In the genomic region with DNA sequence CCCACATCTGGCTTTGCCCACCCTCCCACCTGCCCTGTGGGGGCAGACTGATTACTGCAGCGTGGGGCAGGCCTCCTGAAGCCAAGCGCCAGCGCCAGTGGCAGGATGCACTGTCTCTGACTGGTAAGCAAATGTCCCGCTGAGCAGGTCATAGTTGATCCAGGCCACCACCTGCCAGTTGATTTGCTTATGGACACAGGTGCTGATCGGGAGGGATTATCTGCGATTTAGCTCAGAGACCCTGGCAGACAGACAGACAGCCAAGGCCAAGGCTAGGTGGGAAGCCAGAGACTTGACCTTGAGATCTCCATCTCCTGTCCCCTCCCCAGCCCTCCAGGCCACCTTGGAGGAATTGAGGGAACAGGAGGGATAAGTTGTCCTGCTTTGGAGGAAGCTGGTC, we compare ENCODE assay signal across 26 mouse cellular contexts. TPM values are rescaled to one million over a fixed set of nuclear protein-coding genes. Genes with fewer than 3 reads are reported as not detected.
A peak's percentile ranks its signal among the peaks of the same experiment; 100 is the strongest.
DNase-seq lines count a peak whose midpoint lies in the region; ATAC-seq lines count a peak whose summit lies in the region.
"Had no signal": no experiment of that assay in that cellular context is flagged by ENCODE, and none has a peak within 500 bp of the region (broad histone marks: within the 10 kb centered on the region; RNA-seq: fewer than 3 reads in every experiment).

No protein-coding gene starts in this region.

- H3K4me1 ChIP-seq in limb, embryonic 10.5 days: peaks cover 50% of the 10 kb centered on the region
- H3K4me1 ChIP-seq in limb, embryonic 12.5 days (replicated peaks): peaks cover 45% of the 10 kb centered on the region
- H3K4me1 ChIP-seq in forebrain, embryonic 15.5 days: peaks cover 38% of the 10 kb centered on the region

- H3K4me3 ChIP-seq in limb, embryonic 10.5 days: no peak overlapping the region
- H3K4me3 ChIP-seq in limb, embryonic 12.5 days (replicated peaks): no peak overlapping the region
- H3K4me3 ChIP-seq in forebrain, embryonic 15.5 days: no peak overlapping the region
- H3K4me3 ChIP-seq: embryonic facial prominence, embryonic 13.5 days; embryonic facial prominence, embryonic 15.5 days; erythroblast, embryonic 14.5 days; forebrain, embryonic 10.5 days; forebrain, embryonic 12.5 days had no signal

- 0 out of 2 replicates have a peak, but pooled peaks cover 3% of the 10 kb centered on the region for H3K9me3 ChIP-seq in limb, embryonic 10.5 days (replicated peaks)
- peaks cover 10% of the 10 kb centered on the region for H3K9me3 ChIP-seq in limb, embryonic 12.5 days
- no peaks in the 10 kb centered on the region for H3K9me3 ChIP-seq in forebrain, embryonic 15.5 days
- H3K9me3 ChIP-seq: embryonic facial prominence, embryonic 13.5 days; embryonic facial prominence, embryonic 15.5 days; forebrain, embryonic 12.5 days had no signal

- no peak overlapping the region for H3K4me2 ChIP-seq in limb, embryonic 12.5 days
- no peak overlapping the region for H3K4me2 ChIP-seq in forebrain, embryonic 15.5 days (replicated peaks)
- H3K4me2 ChIP-seq: embryonic facial prominence, embryonic 13.5 days; embryonic facial prominence, embryonic 15.5 days; forebrain, embryonic 12.5 days had no signal

- H3K27ac ChIP-seq in limb, embryonic 10.5 days: peak overlapping the region; percentile 82
- peak overlapping the region; percentile 66; the same call in 1 of the 2 replicates for H3K27ac ChIP-seq in limb, embryonic 12.5 days
- no peak overlapping the region for H3K27ac ChIP-seq in forebrain, embryonic 15.5 days (replicated peaks)
- H3K27ac ChIP-seq: embryonic facial prominence, embryonic 15.5 days; forebrain, embryonic 10.5 days; forebrain, embryonic 12.5 days had no signal

- peaks cover 50% of the 10 kb centered on the region for H3K27me3 ChIP-seq in limb, embryonic 10.5 days (ENCODE audit: low read depth, poor library complexity, severe bottlenecking)
- peaks cover 15% of the 10 kb centered on the region for H3K27me3 ChIP-seq in limb, embryonic 12.5 days
- H3K27me3 ChIP-seq in forebrain, embryonic 15.5 days: no peaks in the 10 kb centered on the region; the same call in 1 of the 2 replicates

- no peak for ATAC-seq in limb, embryonic 12.5 days (ENCODE audit: insufficient number of reproducible peaks, insufficient read depth, low FRiP score, low TSS enrichment, low read depth)
- no peak for ATAC-seq in forebrain, embryonic 15.5 days (replicated peaks)
- ATAC-seq: CD4-positive, CD25-positive, alpha-beta regulatory T cell, adult 4 months; forebrain, embryonic 14.5 days; forebrain, postnatal 0 days had no signal

- H3K9ac ChIP-seq in limb, embryonic 12.5 days (replicated peaks): no peak overlapping the region
- no peak overlapping the region for H3K9ac ChIP-seq in forebrain, embryonic 15.5 days (replicated peaks)
- H3K9ac ChIP-seq: embryonic facial prominence, embryonic 13.5 days; embryonic facial prominence, embryonic 15.5 days; forebrain, embryonic 12.5 days; forebrain, postnatal 0 days had no signal

- no peaks in the 10 kb centered on the region for H3K36me3 ChIP-seq in limb, embryonic 10.5 days
- H3K36me3 ChIP-seq in limb, embryonic 12.5 days: no peaks in the 10 kb centered on the region
- no peaks in the 10 kb centered on the region for H3K36me3 ChIP-seq in forebrain, embryonic 15.5 days
- H3K36me3 ChIP-seq: embryonic facial prominence, embryonic 13.5 days; embryonic facial prominence, embryonic 15.5 days; forebrain, embryonic 10.5 days; forebrain, embryonic 12.5 days had no signal

- peak; percentile 59 for DNase-seq in retina, adult 2 months (ENCODE audit: low read depth, low spot score)
- DNase-seq in retina, embryonic 14.5 days (ENCODE audit: low spot score): no peak
- DNase-seq in limb, embryonic 10.5 days (ENCODE audit: low spot score): no peak
- peak; percentile 40 for DNase-seq in retina, postnatal 7 days (ENCODE audit: low read depth, low spot score)
- DNase-seq in kidney, adult 11 months: no peak
- no peak for DNase-seq in left cerebral cortex, adult 9 months (ENCODE audit: low spot score in 2 of 2)
- DNase-seq: adrenal gland, adult 2 months; adrenal gland, postnatal 10 days; adrenal gland, postnatal 25 days; B cell, adult 2 months; cerebellum, adult 11 months; cerebellum, adult 18-20 months; cerebellum, adult 8-10 months; cerebellum, adult 9-11 months; cerebellum, postnatal 14 days; cerebellum, postnatal 36 days; forebrain, postnatal 0 days had no signal

- WGBS in limb, embryonic 10.5 days: 72% methylated on average over 6 of the region's 6 CpGs
- WGBS in limb, embryonic 12.5 days: 59% methylated on average over 6 of the region's 6 CpGs
- 68% methylated on average over 6 of the region's 6 CpGs for WGBS in forebrain, embryonic 15.5 days

RNA-seq across cellular contexts. Expression of a gene that starts 28.1 kb away (rescaled TPM):
- polyA plus RNA-seq in limb, embryonic 10.5 days (2016; fragmentation: Nextera tagmentation; extraction: Ambion mirVana): 1.4 and 1.9 TPM in 2 replicates
- 1.7 and 2.1 TPM in 2 replicates for polyA plus RNA-seq in limb, embryonic 12.5 days (2016; fragmentation: Nextera tagmentation; extraction: Ambion mirVana)
- 5.2 and 5.6 TPM in 2 replicates for polyA plus RNA-seq in forebrain, embryonic 15.5 days (2015; fragmentation: Nextera tagmentation; extraction: Ambion mirVana)
- polyA plus RNA-seq: CD4-positive, CD25-positive, alpha-beta regulatory T cell, adult 4 months had no signal

Comparison
In these comparisons a context has a peak if more than half of its experiments do, and no peak if none do; other contexts are left out.
1. DNase-seq: peak in retina, adult 2 months (single experiment) and retina, postnatal 7 days (single experiment); none in retina, embryonic 14.5 days (single experiment), limb, embryonic 10.5 days (single experiment), kidney, adult 11 months (single experiment) and left cerebral cortex, adult 9 months (0 of 2).